Mouse (Mus musculus) bone marrow macrophage, adult 2 months (primary cell): ENCODE data around the gene Mcm6. TPM values are rescaled to one million over a fixed set of nuclear protein-coding genes. Genes with fewer than 3 reads are reported as not detected.

Experiments
- H3K27ac ChIP-seq: 2 replicates; pipeline ENCODE4 v1.5.1; 2012; ENCODE audit warnings: low read depth, low read length; ENCODE audit not compliant: insufficient read depth
- H3K4me1 ChIP-seq: 2 replicates; pipeline ENCODE4 v1.6.1; 2012; ENCODE audit warnings: low read length; ENCODE audit not compliant: control insufficient read depth, insufficient read depth
- H3K4me3 ChIP-seq: 2 replicates; pipeline ENCODE4 v1.5.1; 2012; ENCODE audit warnings: mild to moderate bottlenecking, low read length, moderate library complexity; ENCODE audit not compliant: insufficient read depth
- CTCF ChIP-seq: IDR thresholded peaks from 2 replicates; pipeline ENCODE4 v1.5.1; 2012; ENCODE audit warnings: low read depth, mild to moderate bottlenecking, low read length, moderate library complexity
- POLR2A ChIP-seq: IDR thresholded peaks from 2 replicates; pipeline ENCODE4 v1.6.1; 2012; ENCODE audit warnings: mild to moderate bottlenecking, low read depth, low read length, borderline replicate concordance
- polyA plus RNA-seq: library from polyadenylated mRNA; stranded (reverse); fragments of >200 nt; gene quantifications from 2 replicates; pipeline ENCODE4 v1.2.4, GENCODE M21; 2012; ENCODE audit not compliant: missing spikeins, insufficient read depth, insufficient read length

Gene Mcm6
- polyA plus RNA-seq: 44.6 and 46.5 TPM in 2 replicates

DNA sequence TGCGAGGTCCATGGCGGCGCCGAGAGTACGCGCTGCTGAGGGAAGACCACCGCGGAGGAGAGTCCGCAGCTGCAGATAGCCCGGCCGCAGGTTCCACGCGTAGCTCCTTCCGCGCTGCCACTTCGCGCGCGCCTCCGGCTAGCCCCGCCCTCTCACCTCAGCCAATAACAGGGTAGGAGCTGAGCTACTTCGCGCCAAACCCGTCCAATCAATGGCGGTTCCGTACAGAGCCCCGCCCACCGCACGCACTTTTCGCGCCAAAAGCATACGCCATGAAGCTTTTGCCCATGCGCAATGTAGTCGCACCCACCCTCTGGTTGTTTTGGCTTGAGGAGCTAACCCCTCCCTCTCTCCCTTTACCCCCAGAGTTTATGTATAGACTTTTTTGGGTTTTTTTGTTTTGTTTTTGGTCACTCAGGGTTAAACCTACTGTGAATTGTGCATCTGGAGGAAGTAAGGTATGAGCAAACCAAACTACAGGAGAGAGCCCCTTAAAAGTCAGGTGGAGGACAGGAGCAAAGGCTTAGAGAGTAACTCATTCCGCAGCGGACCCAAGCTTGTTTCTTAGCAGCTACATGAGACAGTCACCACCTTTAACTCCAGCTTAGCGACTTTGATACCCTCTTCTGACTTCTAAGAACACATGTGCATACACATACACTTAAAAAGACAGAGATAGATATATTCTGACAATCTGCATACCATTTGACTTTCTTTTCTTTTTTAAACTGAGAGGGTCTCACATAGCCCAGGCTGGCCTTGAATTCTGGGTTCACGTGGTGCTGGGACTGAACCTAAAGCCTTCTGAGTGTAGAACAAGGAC lies at the start of gene Mcm6:
Mcm6 (minus strand) TSS at position 111 of the 823 bp plus-strand sequence.
- TF ChIP-seq POLR2A (no peak), CTCF (no peak)
- Histone ChIP-seq H3K27ac (peak within 1 kb of the TSS; percentile 43), H3K4me3 (peak within 1 kb of the TSS; percentile 85), H3K4me1 (0 out of 2 replicates have a peak, but pooled peaks cover 2% of the 10 kb centered on the region)

- Histone ChIP-seq H3K4me3 (no peak overlapping the region), H3K27ac (no peak overlapping the region), H3K4me1 (peaks cover 2% of the 10 kb centered on the region; the same call in 1 of the 2 replicates)
- TF ChIP-seq POLR2A (no peak), CTCF (no peak)
Observed at GRCm38 (mm10) chr1:128406846-128407245, 47.4 kb upstream of the Mcm6 start.

DNA sequence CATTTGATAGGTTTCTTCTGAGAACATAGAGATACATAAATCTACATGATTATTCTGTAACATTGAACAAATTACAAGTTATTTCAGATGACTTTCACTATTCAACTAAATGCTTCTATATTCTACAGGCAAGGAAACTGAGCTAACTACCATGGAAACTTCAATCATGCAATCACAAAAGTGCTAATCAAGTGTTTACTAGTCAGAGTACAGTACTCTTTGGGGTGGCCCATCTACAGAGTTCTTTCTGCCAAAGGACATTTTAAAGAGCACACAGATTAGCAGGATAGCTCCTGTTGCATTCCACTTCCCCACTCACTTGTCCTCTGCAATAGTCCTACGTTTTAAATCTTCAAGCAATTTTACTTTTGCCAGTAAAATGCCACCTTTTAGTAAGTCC lies 46.2 kb upstream of the Mcm6 start:
- no peak overlapping the region for H3K27ac ChIP-seq
- no peak overlapping the region for H3K4me3 ChIP-seq
- no peak for TF ChIP-seq CTCF
- no peak for TF ChIP-seq POLR2A
- peaks cover 6% of the 10 kb centered on the region; the same call in 1 of the 2 replicates for H3K4me1 ChIP-seq

DNA sequence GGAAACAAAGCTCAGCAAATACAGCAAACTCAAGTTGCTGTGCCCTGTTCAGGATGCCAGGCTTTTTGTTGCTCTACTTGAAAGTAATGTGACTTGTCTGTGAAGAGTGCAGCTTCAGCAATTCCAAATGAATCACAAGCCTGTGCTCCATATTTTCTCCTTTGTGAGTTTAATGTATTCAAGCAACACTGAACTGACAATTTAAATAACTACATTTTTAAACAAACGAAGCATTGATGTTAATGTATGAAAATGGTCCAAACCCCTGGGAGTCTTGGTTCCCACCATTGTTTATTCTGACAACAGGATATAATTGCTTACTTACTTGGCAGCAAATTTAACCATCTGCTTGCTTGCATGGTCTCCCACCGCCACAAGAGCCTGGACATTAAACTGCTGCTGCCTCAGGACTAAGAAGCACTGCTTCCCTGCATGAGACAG lies 45.6 kb upstream of the Mcm6 start:
- Histone ChIP-seq H3K27ac (peak overlapping the region; percentile 40), H3K4me3 (no peak overlapping the region), H3K4me1 (peaks cover 10% of the 10 kb centered on the region; the same call in 1 of the 2 replicates)
- TF ChIP-seq CTCF (no peak), POLR2A (no peak)

DNA sequence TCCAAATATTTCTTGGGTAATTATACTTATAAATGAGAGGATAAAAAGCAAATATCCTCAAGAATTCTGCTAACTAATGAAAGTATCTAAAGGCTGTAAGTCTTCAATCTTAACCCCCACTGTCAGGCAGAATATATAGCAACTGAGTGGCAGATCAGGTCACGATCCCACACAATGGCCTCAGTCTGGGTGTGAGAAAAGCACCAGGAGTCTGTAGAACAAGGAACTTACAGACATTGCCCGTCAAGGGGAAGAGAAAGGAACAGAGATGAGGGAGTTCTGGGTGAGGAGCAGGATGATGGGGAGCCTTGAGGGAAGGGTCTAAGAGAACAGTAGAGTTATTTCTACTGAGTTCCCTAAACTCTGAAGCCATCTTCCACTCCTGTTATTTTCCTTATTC lies 41.5 kb upstream of the Mcm6 start:
- H3K4me1 ChIP-seq: peaks cover 15% of the 10 kb centered on the region
- no peak overlapping the region for H3K4me3 ChIP-seq
- TF ChIP-seq CTCF (no peak), POLR2A (no peak)
- H3K27ac ChIP-seq: no peak overlapping the region

DNA sequence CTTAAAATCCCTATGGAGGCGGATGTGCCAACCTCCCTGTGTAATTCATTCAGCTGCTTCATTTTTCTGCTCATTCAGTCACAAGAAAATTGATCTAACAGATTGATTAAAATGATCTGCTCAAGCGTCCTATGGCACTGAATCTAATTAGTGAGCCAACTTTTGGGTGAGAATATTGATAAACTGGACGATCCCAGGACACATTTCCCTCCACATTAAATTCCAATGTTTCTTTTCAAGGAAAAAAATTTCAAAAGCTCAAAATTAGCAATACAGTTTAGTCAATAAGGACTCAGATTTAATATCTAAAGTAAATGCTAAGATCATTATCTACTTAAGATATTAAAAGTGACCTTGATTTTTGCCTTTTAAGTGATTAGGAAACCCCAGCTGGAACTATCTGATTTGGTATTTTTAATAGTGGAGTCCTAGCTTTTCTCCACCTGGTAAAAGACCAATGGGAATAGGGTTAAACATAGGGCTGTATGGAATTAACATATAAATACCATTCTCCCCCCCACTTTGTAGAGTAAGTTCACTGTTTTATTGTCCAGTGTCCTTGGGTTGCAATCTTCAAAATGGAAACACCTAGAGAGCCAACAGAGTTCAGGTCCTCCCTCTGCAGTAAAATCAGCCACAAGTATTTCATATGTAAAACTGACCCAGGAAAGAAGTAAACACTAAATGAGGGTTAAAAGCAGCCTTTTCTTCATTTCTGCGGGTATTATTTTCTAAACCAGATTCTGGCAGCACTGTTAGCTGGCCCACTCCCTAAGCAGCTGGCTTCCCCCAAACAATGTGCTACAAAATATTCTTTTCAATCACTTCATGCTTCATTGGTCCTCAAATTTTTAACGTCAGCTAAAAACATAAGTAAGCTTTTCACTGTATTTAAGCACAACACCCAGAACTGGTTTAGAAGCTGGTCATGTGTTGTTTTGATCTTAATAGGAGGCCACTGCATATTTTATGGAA lies 40.8 kb upstream of the Mcm6 start:
- Histone ChIP-seq H3K27ac (no peak overlapping the region), H3K4me3 (no peak overlapping the region), H3K4me1 (peaks cover 14% of the 10 kb centered on the region)
- no peak for TF ChIP-seq CTCF
- TF ChIP-seq POLR2A: no peak

- Histone ChIP-seq H3K4me3 (no peak overlapping the region), H3K4me1 (peaks cover 13% of the 10 kb centered on the region), H3K27ac (peak overlapping the region; percentile 30; the same call in 1 of the 2 replicates)
- TF ChIP-seq CTCF: no peak
- no peak for TF ChIP-seq POLR2A
Observed at GRCm38 (mm10) chr1:128398738-128399445, 39.4 kb upstream of the Mcm6 start.

DNA sequence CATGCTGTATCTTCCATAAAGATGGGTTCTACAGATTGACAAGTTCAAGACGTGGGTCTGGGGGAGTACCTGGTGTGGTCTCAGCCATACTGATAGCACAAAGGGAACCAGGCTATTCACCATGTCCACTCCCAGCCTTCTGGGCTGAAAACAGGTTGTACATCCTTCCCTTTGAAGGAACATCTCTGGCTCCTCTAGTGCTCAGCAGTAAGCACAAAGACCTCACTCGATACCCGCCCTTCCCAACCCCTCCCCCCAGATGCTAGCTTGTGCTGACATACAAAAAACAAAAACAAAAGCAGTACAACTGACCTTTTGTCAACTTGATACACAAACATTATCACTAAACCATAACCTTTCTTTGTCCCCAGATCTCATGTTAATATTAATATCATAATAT lies 35.2 kb upstream of the Mcm6 start:
- H3K4me1 ChIP-seq: peaks cover 3% of the 10 kb centered on the region
- no peak for TF ChIP-seq POLR2A
- H3K27ac ChIP-seq: no peak overlapping the region
- no peak overlapping the region for H3K4me3 ChIP-seq

- Histone ChIP-seq H3K4me3 (no peak overlapping the region), H3K4me1 (no peaks in the 10 kb centered on the region), H3K27ac (no peak overlapping the region)
- TF ChIP-seq POLR2A (no peak), CTCF (no peak)
Observed at GRCm38 (mm10) chr1:128392382-128392781, 32.9 kb upstream of the Mcm6 start.
